Mouse (Mus musculus) lung, adult 2 months (tissue): ENCODE measurements around the gene Nuak1.

Experiments
- CTCF ChIP-seq: fragments of 200-500 bp; IDR thresholded peaks from 2 replicates; pipeline ENCODE4 v1.5.1; 2011; ENCODE audit warnings: mild to moderate bottlenecking, low read length, control low read depth; ENCODE audit not compliant: insufficient read depth
- POLR2A ChIP-seq: fragments of 200-500 bp; IDR thresholded peaks from 2 replicates; pipeline ENCODE4 v1.6.1; 2011; ENCODE audit warnings: low read depth, mild to moderate bottlenecking, control low read depth, low read length, borderline replicate concordance; ENCODE audit errors: extremely low read depth

GRCm38 (mm10) chr10:84369646-84370314 lies 70.6 kb downstream of the Nuak1 start:
- TF ChIP-seq CTCF (no peak), POLR2A (no peak)
